Mouse (Mus musculus) testis, adult 2 months (tissue): Measurements from ENCODE around the gene Camta2.

Experiments
- CTCF ChIP-seq: fragments of 200-500 bp; IDR thresholded peaks from 2 replicates; pipeline ENCODE4 v1.5.1; 2012; ENCODE audit warnings: low read depth, mild to moderate bottlenecking, inconsistent platforms, low read length, moderate library complexity; ENCODE audit not compliant: control insufficient read depth, insufficient read depth, insufficient replicate concordance
- POLR2A ChIP-seq: fragments of 200-500 bp; IDR thresholded peaks from 2 replicates; pipeline ENCODE4 v1.6.1; 2012; ENCODE audit warnings: low read depth, mild to moderate bottlenecking, inconsistent platforms, low read length, moderate library complexity; ENCODE audit not compliant: control insufficient read depth

DNA sequence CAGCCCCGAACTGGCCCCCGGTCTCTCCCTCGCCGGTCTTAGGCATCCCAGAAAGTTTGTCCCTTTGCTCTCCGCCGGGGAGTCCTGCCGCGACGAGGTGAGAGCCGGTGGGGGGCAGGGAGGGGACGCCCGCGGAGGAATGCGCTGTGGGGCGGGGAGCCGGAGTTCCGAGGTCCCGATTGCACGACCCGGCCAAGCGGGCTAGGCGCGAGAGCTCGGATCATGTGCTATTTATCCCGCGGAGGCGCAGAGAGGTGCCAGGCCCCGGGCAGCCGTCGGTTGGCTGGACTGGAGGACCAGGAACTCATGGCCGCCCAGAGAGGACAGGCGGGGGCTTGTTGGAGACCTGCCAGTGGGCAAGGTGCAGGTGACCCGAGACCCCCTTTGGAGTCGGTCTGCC, 12.7 kb upstream of the Camta2 start:
- TF ChIP-seq POLR2A (no peak), CTCF (no peak)
